Mouse (Mus musculus) ES-CJ7 (cell line): Measurements from ENCODE around the gene Lca5.

ENCODE experiments used
- DNase-seq: peaks from one replicate; pipeline ENCODE4 v3.0.0; 2011; ENCODE audit warnings: low read depth, low spot score

Lca5 gene

DNA sequence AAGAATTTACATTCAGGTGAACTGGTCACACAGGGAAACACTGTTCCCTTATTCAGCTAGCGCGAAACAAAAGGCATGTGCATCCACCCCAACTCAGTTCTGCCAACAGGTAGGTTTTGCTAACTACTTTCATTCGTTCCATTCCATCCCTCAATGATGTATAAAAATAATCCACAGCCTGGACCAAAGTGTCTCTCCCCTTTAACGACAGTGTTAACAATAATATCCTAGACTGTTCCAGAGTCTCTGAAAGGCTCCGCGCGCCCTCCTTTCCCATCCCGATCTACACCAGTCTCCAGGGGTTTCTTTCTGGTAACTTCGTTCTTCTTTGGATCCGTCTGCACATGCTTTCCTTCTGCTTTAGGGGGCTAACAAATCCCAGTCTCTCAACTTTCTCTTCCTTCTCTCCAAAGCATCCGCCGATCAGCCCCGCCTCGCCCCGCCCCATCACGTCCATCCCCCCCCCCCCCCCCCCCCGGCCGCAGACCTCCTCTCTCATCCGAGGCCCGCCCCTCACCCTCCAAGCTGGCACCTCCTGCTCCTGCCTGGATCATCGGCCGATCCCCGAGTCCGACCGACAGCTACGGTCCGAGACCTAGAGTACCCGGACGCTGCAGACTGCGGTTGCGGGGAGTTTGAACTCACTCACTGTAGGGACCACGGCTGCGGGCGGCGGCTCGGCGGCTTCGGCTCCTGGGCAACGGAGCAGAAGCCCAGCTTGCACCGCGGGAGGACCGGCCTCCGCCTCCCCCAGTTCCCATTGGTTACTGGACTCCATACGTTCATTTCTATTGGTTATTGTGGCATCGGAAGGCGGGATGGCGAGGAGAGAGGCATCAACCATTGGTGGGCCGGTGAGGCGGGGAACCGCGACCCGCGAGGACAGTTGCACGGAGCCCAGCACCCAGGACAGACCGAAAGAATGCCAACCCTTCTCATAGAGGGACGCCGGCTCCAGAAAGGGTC is at the start of gene Lca5:
Lca5 (minus strand) TSS at position 736 of the 966 bp plus-strand sequence.
- peak; percentile 93 for DNase-seq

DNA sequence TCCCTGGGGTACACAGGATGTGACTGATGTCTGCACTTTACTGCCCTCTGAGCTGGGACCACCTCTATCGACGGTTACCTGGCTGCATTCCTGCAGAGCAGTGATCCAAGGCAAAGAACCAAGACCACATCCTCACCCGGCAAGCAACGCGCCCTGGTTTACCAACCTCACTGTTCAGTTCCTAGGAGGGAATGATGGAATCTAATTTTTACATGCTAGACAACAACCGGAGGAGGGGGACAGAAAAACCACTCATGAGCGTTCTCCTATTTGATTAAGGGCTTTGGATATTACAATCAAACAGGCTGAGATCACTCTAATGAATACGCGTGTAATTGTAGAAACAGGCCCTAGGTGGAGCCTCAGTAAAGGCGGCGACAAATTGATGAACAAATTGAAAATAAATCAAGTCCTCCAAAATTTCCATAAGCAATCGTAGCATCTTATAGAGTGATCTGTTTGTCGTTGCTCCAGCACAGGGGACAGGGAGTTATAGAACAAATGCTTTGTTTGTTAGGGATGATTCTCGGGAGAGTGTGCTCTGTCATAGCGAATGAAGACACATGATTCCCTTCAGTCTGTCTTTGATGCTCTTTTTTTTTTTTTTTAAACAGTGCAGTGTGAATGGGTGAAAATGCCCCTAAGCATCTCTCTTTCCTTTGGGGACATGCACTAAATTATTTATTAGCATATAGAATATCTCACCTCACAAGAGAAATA is 47.7 kb upstream of the Lca5 start:
- no peak for DNase-seq

DNA sequence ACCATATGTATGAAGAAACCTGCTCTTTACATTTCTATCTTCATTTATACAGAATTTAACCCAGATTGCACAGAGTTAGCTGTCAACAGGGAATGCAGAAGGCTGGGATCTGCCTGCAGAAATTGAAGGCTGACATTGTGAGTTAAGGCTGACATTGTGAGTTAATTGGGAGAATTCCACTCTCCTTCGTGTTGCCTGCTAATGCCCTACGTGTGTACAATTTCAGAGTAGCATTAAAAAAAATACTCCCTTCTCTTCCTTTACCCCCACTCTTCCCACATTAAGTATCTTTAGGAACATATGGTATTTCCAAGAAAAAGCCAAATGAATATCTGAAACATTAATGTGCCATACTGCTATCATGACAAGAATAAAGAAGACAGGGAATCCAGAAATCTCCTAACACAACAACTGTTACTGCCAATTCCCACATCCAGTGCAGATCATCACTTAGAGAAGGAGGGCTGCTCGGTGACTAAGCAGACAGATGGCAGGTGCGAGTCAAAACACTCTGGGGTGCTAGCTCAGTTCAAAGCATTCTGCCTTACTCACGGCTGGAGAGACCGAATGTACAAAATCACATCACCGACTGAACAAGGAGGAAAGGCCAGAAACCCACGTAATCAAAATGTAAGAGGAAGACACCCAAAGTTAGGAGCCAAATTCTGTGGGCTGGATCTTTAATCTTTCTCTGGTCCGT is 47.0 kb upstream of the Lca5 start:
- no peak for DNase-seq

DNA sequence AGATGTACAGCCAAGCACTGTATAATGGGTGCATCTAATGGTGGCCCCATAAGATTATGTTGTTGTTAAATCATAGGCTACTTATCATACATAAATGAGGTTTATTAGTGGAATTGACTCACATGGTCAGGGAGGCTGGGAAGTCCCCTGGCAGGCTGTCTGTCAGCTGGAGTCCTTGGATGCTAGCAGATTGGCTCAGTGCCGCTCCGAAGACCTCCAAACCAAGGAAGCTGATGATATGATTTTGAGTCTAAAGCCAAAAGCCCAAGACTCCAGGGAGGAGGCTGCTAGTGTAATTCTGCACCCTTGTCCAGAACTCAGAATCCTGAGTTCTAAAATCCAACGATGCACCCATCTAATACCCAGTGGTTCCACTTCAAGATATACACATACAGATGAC is 45.0 kb upstream of the Lca5 start:
- DNase-seq, result no peak

DNA sequence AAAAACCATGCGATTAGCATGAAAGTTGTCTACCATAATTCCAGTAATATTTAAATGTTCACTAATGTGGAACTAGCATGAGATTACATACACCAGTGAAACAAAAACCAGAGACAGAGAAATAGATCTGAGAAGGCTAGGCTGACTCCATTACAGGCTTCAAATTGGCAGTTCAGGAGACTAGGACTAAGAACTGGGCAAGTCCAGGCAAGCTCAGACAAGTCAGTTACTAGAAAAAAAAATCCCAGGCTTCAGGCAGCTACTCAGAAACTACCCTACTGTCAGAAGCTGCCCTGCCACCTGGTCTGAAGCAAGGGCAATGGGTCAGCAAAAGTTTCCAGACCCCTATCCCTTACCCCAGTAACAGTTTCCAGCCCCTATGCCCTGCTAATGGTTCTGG is 44.4 kb upstream of the Lca5 start:
- DNase-seq, result no peak

- DNase-seq, result no peak
Observed at GRCm38 (mm10) chr9:83483419-83483818, 42.5 kb upstream of the Lca5 start.

- DNase-seq, result peak; percentile 24
Observed at GRCm38 (mm10) chr9:83482176-83482949, 41.4 kb upstream of the Lca5 start.

- DNase-seq, result no peak
Observed at GRCm38 (mm10) chr9:83469871-83470270, 28.9 kb upstream of the Lca5 start.

DNA sequence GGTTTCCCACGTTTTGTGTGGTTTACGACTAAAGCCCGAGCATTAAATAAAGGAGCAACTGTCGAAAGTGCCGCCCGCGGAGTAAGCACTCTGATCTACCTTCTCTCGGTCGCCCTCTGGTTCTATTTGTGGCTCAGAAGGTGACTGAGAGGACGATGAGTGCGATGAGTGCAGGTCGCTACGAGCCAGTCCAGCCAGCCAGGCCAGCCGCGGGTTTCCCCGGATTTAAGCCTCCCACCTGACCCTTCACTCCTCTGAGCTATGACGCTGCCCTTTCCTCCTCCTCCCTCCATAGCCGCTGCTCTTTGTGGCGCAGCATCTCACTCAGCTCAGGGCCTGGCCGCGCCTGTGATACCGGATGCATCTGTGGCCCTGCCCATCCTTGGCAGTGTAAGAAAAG is 6.8 kb upstream of the Lca5 start:
- peak; percentile 48 for DNase-seq

- DNase-seq, result no peak
Observed at GRCm38 (mm10) chr9:83447176-83447575, 6.2 kb upstream of the Lca5 start.

DNA sequence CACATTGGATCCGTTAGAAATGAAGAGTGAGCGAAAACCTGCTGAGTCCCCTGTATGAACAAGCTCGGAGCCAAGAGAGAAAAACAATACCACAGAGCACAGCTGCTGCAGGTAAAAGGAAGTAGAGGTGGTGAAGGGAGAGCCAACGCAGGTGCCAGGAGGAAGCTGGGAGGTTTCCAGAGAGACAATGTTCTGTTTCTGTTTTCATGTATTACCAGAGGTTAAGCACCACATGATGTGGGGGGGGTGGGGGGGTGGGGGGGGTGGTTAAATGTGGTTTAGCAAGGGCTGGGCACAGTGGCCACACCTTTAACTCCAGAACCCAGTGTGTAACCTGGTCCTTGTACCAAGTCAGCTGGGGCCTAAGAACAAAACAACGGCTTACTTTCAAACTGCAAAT is 3.3 kb downstream of the Lca5 start:
- DNase-seq, result no peak

DNA sequence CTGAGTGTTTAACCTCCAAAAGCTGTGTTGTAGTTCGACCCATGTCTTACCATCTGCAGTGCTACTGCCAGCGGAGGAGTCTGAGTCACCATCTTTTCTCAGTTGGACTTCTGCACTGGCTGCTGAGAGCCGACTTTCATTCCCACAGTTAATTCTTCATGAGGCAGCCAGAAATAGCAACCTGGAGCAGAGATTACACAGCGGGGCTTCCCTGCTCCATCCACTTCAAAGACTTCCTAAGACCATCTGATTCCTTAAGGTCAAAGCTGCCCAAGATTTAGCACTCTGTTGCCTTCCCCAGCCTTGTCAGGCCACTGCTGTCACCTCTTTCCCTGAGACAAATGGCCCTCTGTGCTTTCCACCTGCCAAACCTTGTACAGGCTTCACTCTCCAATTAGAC is 6.4 kb downstream of the Lca5 start:
- DNase-seq, result no peak

GRCm38 (mm10) chr9:83433661-83434060 is 7.3 kb downstream of the Lca5 start:
- peak; percentile 66 for DNase-seq

GRCm38 (mm10) chr9:83427926-83428325 is 13.0 kb downstream of the Lca5 start:
- no peak for DNase-seq

DNA sequence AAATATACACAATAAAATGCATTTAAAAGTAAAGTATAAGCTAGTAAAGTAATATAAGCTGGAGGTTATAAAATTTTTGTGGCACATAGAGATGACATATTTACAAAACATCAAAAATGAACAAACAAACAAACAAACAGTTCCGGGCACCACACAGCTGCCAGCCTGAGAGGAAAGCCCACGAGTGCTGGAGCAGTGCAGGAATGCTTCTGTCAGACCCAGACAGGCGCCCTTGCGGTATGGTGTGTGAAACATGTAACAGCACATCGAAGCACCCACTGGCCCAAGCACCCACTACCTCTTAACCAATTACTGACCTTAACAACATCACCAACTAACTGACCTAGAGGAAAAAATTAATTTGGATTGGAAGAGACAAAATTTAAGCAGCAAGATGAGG is 22.0 kb downstream of the Lca5 start:
- DNase-seq, result no peak

DNA sequence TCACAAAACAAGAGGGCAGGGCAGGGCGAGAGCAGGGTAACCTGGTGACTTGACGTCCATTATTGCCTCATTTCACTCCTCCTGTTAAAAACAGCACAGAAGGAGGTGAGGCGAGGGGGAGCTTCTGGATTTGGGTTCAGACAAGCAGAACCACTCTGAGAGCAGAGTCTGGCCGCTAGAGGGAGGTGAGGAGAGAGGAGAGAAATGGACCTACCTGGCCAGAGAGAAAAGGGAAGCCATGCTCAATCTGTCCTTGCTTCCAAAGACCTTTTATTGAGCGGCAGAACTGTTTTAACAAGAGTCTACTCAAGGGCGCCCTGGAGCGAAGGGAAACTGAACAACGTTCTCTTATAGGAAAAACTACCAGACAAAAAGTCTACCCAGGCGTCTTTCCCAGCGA is 27.9 kb downstream of the Lca5 start:
- DNase-seq, result peak; percentile 49

DNA sequence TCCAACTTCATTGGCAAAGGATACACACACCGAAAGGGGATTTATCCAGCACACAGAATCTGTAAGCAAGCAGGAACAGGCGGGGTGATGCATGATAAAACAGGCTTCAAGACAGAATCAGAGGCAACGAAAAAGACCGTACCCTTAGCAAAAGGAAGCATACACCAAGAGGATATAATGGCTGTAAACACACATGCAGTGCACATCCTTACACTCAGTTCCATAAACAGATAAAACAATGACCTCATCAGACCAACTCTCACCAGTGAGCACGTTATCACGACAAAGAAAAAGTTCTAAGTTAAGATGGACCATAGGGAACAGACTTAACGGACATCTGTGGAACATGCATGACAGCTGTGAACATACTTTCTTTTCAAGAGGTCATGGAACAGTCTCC is 35.8 kb downstream of the Lca5 start:
- no peak for DNase-seq

GRCm38 (mm10) chr9:83400783-83401182 is 40.1 kb downstream of the Lca5 start:
- DNase-seq, result no peak

GRCm38 (mm10) chr9:83399414-83399813 is 41.5 kb downstream of the Lca5 start:
- no peak for DNase-seq

DNA sequence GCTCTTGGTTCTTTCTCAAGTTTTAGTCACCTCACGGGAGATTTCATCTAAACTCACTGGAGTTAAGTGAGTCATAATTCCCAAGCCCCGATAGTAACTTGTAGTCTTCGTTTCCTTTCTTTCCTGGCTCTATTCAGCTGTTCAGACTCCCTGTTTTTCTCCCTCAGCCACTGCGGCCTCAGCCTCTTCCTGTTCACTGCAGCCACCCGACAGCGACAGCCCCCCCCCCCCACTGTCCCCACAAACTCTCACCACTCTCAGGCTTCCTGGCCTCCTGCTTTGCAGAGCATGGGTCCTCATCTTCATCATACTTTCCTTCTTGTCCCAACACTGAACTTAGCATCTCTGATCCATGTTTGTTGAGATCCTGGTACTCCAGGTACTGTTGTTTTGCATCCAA is 42.7 kb downstream of the Lca5 start:
- DNase-seq, result no peak

- DNase-seq, result no peak
Observed at GRCm38 (mm10) chr9:83395456-83395855, 45.5 kb downstream of the Lca5 start.
